Mouse (Mus musculus): ENCODE measurements around the gene H3f3b. TPM values are rescaled to one million over a fixed set of nuclear protein-coding genes. Genes with fewer than 3 reads are reported as not detected.

H3f3b gene
- polyA plus RNA-seq, 1 experiment = 633 TPM

GRCm38 (mm10) chr11:116072608-116073007 lies 44.8 kb upstream of the H3f3b start:
- Histone ChIP-seq H3ac (ENCODE audit: control insufficient read depth, insufficient read length, low read depth) (no peak overlapping the region), H3K79me3 (ENCODE audit: low read depth) (no peaks in the 10 kb centered on the region), H3K27me3 (ENCODE audit: control insufficient read depth, insufficient read depth, insufficient read length) (no peaks in the 10 kb centered on the region), H3K79me2 (ENCODE audit: control insufficient read depth, insufficient read depth) (no peaks in the 10 kb centered on the region), H3K4me3 (ENCODE audit: insufficient read depth, poor library complexity, severe bottlenecking) (no peak overlapping the region), H3K36me3 (ENCODE audit: control insufficient read depth, insufficient read depth) (no peaks in the 10 kb centered on the region)
- TF ChIP-seq MAX (IDR thresholded peaks at IDR 0.05) (no peak), CTCF (IDR thresholded peaks at IDR 0.05; ENCODE audit: control insufficient read depth, insufficient read depth, insufficient read length) (no peak), FOSL1 (IDR thresholded peaks at IDR 0.05; ENCODE audit: insufficient read depth, low read length, poor library complexity, severe bottlenecking) (no peak), USF1 (IDR thresholded peaks at IDR 0.05; ENCODE audit: low read depth) (no peak), MYOD1 (IDR thresholded peaks at IDR 0.05; ENCODE audit: control insufficient read depth, insufficient read length, low read depth) (no peak), CEBPB (IDR thresholded peaks at IDR 0.05; ENCODE audit: low read depth) (no peak)

- no peak overlapping the region for H3ac ChIP-seq (ENCODE audit: control insufficient read depth, insufficient read length, low read depth)
- H3K36me3 ChIP-seq (ENCODE audit: control insufficient read depth, insufficient read depth) = no peaks in the 10 kb centered on the region
- no peak overlapping the region for H3K4me3 ChIP-seq (ENCODE audit: insufficient read depth, poor library complexity, severe bottlenecking)
- no peaks in the 10 kb centered on the region for H3K79me2 ChIP-seq (ENCODE audit: control insufficient read depth, insufficient read depth)
- TF ChIP-seq MYOG (IDR thresholded peaks at IDR 0.05; ENCODE audit: control insufficient read depth, extremely low read depth, insufficient read length) (no peak), MAX (IDR thresholded peaks at IDR 0.05) (no peak), USF1 (IDR thresholded peaks at IDR 0.05; ENCODE audit: low read depth) (no peak), CTCF (IDR thresholded peaks at IDR 0.05; ENCODE audit: control insufficient read depth, insufficient read depth, insufficient read length) (peak; percentile 13)
- no peaks in the 10 kb centered on the region for H3K27me3 ChIP-seq (ENCODE audit: control insufficient read depth, insufficient read depth, insufficient read length)
- no peaks in the 10 kb centered on the region for H3K79me3 ChIP-seq (ENCODE audit: low read depth)
Measured at GRCm38 (mm10) chr11:116071510-116071909, 43.7 kb upstream of the H3f3b start.

- TF ChIP-seq MAX (IDR thresholded peaks at IDR 0.05) (no peak), CEBPB (IDR thresholded peaks at IDR 0.05; ENCODE audit: low read depth) (no peak), FOSL1 (IDR thresholded peaks at IDR 0.05; ENCODE audit: insufficient read depth, low read length, poor library complexity, severe bottlenecking) (no peak)
- H3K4me3 ChIP-seq (ENCODE audit: insufficient read depth, poor library complexity, severe bottlenecking) = no peak overlapping the region
- H3K79me3 ChIP-seq (ENCODE audit: low read depth) = no peaks in the 10 kb centered on the region
- no peak overlapping the region for H3ac ChIP-seq (ENCODE audit: control insufficient read depth, insufficient read length, low read depth)
- H3K79me2 ChIP-seq (ENCODE audit: control insufficient read depth, insufficient read depth) = no peaks in the 10 kb centered on the region
- no peaks in the 10 kb centered on the region for H3K27me3 ChIP-seq (ENCODE audit: control insufficient read depth, insufficient read depth, insufficient read length)
- peaks cover 6% of the 10 kb centered on the region for H3K36me3 ChIP-seq (ENCODE audit: control insufficient read depth, insufficient read depth)
Measured at GRCm38 (mm10) chr11:116065345-116065744, 37.6 kb upstream of the H3f3b start.

- TF ChIP-seq MYOG (IDR thresholded peaks at IDR 0.05; ENCODE audit: control insufficient read depth, extremely low read depth, insufficient read length) (no peak), CEBPB (IDR thresholded peaks at IDR 0.05; ENCODE audit: low read depth) (no peak), MYOD1 (IDR thresholded peaks at IDR 0.05; ENCODE audit: control insufficient read depth, insufficient read length, low read depth) (no peak), FOSL1 (IDR thresholded peaks at IDR 0.05; ENCODE audit: insufficient read depth, low read length, poor library complexity, severe bottlenecking) (no peak), USF1 (IDR thresholded peaks at IDR 0.05; ENCODE audit: low read depth) (no peak), CTCF (IDR thresholded peaks at IDR 0.05; ENCODE audit: control insufficient read depth, insufficient read depth, insufficient read length) (no peak), MAX (IDR thresholded peaks at IDR 0.05) (no peak)
- peaks cover 13% of the 10 kb centered on the region for H3K36me3 ChIP-seq (ENCODE audit: control insufficient read depth, insufficient read depth)
- H3K79me2 ChIP-seq (ENCODE audit: control insufficient read depth, insufficient read depth) = no peaks in the 10 kb centered on the region
- no peaks in the 10 kb centered on the region for H3K27me3 ChIP-seq (ENCODE audit: control insufficient read depth, insufficient read depth, insufficient read length)
- no peak overlapping the region for H3K4me3 ChIP-seq (ENCODE audit: insufficient read depth, poor library complexity, severe bottlenecking)
- H3K79me3 ChIP-seq (ENCODE audit: low read depth) = no peaks in the 10 kb centered on the region
- H3ac ChIP-seq (ENCODE audit: control insufficient read depth, insufficient read length, low read depth) = no peak overlapping the region
Measured at GRCm38 (mm10) chr11:116064187-116064867, 36.6 kb upstream of the H3f3b start.

GRCm38 (mm10) chr11:116063562-116063961 lies 35.8 kb upstream of the H3f3b start:
- Histone ChIP-seq H3K27me3 (ENCODE audit: control insufficient read depth, insufficient read depth, insufficient read length) (no peaks in the 10 kb centered on the region), H3K4me3 (ENCODE audit: insufficient read depth, poor library complexity, severe bottlenecking) (no peak overlapping the region), H3K36me3 (ENCODE audit: control insufficient read depth, insufficient read depth) (peaks cover 20% of the 10 kb centered on the region), H3K79me3 (ENCODE audit: low read depth) (no peaks in the 10 kb centered on the region), H3ac (ENCODE audit: control insufficient read depth, insufficient read length, low read depth) (no peak overlapping the region), H3K79me2 (ENCODE audit: control insufficient read depth, insufficient read depth) (no peaks in the 10 kb centered on the region)
- no peak for TF ChIP-seq FOSL1 (IDR thresholded peaks at IDR 0.05; ENCODE audit: insufficient read depth, low read length, poor library complexity, severe bottlenecking)
- no peak for TF ChIP-seq CEBPB (IDR thresholded peaks at IDR 0.05; ENCODE audit: low read depth)
- TF ChIP-seq CTCF (IDR thresholded peaks at IDR 0.05; ENCODE audit: control insufficient read depth, insufficient read depth, insufficient read length) = no peak
- TF ChIP-seq MAX (IDR thresholded peaks at IDR 0.05) = no peak

GRCm38 (mm10) chr11:116062521-116062920 lies 34.8 kb upstream of the H3f3b start:
- no peak overlapping the region for H3ac ChIP-seq (ENCODE audit: control insufficient read depth, insufficient read length, low read depth)
- H3K36me3 ChIP-seq (ENCODE audit: control insufficient read depth, insufficient read depth) = peaks cover 31% of the 10 kb centered on the region
- H3K4me3 ChIP-seq (ENCODE audit: insufficient read depth, poor library complexity, severe bottlenecking) = no peak overlapping the region
- TF ChIP-seq CTCF (IDR thresholded peaks at IDR 0.05; ENCODE audit: control insufficient read depth, insufficient read depth, insufficient read length) (no peak), MYOD1 (IDR thresholded peaks at IDR 0.05; ENCODE audit: control insufficient read depth, insufficient read length, low read depth) (no peak), MYOG (IDR thresholded peaks at IDR 0.05; ENCODE audit: control insufficient read depth, extremely low read depth, insufficient read length) (no peak), MAX (IDR thresholded peaks at IDR 0.05) (no peak), FOSL1 (IDR thresholded peaks at IDR 0.05; ENCODE audit: insufficient read depth, low read length, poor library complexity, severe bottlenecking) (no peak), USF1 (IDR thresholded peaks at IDR 0.05; ENCODE audit: low read depth) (no peak), CEBPB (IDR thresholded peaks at IDR 0.05; ENCODE audit: low read depth) (no peak)
- H3K79me3 ChIP-seq (ENCODE audit: low read depth) = no peaks in the 10 kb centered on the region
- H3K27me3 ChIP-seq (ENCODE audit: control insufficient read depth, insufficient read depth, insufficient read length) = no peaks in the 10 kb centered on the region
- H3K79me2 ChIP-seq (ENCODE audit: control insufficient read depth, insufficient read depth) = no peaks in the 10 kb centered on the region
